Mouse (Mus musculus): ENCODE data around the gene Ccdc13.
A peak's percentile ranks its signal among the peaks of the same experiment; 100 is the strongest.

The Ccdc13 gene

DNA sequence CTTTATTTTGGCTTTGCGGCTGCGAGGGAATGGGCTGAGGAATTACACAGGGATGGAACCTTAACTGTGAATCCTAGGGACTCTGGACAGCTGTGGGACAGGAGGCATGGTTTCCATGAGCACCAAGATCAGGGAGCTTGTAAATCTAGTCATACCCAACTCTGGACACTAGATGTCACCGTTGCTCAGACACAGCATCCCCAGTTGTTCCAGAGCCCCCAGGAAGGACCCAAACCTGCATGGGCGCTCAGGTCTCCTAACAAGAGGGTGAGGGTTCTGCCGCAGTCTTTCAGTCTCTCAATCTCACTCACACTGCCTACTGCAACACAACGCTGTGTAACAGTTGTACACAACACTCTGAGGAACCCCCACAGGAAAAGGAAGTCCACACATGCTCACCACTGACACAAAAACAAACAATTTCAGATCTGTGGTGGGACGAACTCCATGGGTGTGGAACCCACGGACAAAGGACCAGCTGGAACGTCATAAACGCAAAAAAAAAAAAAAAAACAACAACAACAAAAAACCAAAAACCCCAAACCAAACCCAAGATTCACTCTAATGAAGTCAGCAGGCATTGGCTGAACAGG, 7.4 kb upstream of the Ccdc13 start:
- DNase-seq = peak; percentile 76

DNA sequence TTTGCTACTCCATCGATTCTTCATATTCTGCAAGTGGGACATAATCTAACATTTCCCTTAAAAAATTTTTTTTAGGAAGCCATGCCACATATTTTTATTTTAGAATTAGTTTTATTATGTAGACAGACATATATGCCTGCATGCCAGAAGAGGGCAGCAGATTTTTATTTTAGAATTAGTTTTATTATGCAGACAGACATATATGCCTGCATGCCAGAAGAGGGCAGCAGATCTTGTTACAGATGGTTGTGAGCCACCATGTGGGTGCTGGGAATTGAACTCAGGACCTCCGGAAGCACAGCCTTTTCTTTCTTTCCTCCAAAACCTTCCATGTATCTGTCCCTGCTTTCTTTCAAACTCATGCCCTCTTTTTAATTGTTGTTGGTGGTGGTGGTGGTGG, 3.7 kb upstream of the Ccdc13 start:
- no peak for DNase-seq

GRCm38 (mm10) chr9:121839622-121839965, 333 bp upstream of the Ccdc13 start:
- DNase-seq = no peak

DNA sequence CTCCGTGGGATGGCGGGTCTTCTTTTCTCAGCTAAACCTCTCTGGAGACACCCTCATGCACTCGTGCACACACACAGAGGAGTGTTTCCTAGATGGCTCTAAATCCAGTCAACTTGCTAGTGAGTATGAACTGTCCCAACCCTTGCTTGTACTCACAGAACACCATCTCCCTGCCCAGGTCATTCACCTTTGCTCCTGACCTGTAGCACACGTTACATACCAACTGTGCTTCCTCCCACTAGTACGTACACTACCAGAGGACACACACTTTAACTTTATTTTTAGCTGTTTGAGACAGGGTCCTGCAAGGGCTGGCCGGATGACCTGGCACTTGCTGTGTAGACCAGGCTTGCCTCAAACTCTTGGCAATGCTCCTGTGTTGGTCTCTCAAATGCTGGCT, 1.3 kb downstream of the Ccdc13 start:
- no peak for DNase-seq

DNA sequence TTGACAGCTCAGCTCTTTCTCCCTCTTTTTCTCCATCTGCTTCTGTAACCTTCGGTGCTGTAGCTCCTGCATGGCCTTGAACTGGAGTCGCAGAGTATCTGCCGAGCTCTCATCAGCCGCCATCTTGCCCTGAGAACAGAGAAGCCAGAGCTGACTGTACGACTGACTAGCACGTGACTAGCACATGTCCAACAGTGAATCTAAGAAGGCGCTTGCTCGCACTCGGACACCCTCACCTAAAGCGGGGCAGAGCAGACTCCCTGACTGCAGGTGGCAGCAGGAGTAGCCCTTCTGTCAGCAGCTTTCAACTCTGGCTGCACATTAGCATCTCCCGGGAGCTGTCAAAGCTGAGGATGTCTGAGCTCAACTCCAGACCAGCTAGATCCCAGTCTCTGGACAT, 5.4 kb downstream of the Ccdc13 start:
- DNase-seq = no peak

DNA sequence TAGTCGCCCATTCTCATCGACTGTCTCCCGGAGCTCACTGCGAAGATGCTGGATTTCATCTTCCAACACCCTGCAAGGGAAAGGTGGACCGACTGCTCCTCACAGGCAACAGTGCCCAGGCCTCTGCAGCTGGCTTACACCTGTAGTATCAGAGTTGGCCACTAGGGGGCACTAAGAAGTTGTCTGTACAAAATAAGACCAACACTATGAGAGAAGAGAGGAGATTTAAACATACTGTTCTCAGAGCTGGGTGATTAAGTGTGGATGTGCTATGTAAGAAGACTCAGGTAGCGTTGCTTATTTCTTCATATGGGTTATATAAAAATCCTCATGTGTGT, 8.3 kb downstream of the Ccdc13 start:
- DNase-seq = peak; percentile 86

DNA sequence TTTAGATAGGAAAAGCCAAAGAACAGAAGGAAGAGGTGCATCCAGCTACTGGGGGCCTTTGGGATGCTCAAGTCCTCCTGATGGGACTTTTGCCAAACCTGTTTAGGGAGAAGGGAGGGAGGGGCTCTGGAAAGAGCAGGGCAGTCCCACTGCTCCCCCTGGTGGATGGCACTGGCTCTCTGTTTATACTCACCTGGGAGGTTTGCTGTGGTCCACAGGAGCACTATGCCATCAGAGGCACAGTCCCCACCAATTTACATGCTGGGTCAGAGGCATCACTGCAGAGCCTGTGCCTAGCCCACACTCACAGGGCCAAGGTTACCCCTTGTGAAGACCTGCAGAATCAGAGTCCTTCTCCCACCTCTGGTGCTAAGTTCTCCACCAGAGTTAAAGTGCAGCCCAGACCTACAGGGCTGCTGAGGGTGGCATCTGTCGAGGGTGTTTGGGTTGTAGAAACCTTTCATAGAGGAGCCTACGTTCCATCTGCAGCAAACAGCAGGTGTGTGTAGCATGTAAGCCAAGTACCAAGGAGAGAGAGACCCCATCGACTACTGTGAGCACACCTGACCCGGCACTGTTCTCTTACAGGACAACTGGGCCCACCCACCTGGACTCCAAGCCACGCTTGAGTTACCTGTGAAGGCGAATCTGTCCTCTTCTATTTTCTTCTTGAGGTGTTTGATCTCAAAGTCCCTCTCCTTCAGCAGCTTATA, 8.9 kb downstream of the Ccdc13 start:
- DNase-seq = peak; percentile 57

DNA sequence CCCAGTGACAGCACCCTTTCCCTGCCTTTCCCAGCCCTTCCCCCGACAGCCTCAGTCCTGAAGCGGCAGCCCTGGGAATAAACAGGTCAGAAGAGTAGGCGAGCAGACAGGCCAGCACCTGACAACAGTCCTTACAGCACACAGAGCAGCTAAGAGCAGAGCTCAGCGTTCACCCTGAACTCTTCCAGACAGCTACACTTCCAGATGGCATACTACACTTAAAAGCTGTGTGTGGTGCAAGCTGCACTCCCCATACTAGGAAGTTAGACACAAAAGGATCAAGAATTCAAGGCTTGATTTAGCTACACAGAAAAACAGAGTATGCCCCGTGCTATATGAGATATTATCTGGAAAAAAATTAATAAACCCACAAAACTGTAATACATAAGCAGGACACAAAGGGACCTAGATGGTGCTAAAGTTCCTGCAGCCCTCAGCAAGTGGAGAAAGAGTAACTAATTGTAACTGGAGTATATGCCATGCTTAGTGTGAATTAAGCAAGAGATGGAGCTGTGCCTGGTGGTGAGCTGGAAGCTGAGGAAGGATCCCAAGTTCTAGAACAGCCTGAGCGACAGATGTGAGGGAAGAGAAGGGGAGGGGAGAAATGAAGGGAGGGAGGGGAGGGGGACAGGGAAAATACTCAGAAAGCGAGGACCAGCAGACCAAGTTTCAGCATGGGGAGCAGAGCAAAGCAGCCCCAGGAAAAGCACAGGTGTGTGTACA, 9.8 kb downstream of the Ccdc13 start:
- DNase-seq = no peak

DNA sequence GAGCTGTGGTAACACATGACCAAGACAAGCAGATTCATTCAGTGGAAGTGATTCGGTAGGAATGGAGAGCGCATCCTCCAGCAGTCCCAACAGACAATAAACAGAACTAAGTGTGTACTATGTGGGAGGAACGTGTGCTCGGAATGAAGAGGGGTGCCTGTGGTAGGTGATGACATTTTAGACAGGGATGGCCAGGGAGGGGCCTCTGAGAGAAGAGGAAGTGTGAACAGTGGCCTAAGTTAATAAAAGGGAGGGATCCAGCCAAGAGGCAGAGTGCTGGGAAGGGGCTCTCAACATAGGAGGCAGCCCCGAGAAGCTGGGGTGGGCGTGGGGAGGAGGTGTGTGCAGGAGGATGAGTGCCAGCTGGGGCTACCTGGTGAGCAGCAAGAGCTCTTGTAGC, 10.9 kb downstream of the Ccdc13 start:
- DNase-seq = no peak

DNA sequence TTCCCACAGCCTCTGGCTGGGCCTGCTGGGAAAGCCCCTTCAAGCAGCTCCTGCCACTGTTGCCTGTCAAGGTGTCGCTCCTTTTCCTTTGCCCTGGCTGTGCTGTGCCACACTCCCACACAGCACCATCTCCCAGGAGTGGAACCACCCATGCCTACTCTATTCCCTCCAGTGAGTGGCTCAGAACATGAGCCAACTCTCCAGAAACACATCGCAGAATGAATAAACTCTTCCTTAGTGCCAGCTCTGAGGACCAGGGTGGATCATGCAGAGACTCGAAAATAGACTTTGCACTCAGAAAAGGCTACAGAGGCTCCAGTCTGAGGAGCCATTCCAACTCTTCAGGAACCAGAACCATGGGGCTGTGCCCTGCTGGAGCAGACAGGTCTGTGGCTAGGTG, 12.9 kb downstream of the Ccdc13 start:
- DNase-seq = no peak

DNA sequence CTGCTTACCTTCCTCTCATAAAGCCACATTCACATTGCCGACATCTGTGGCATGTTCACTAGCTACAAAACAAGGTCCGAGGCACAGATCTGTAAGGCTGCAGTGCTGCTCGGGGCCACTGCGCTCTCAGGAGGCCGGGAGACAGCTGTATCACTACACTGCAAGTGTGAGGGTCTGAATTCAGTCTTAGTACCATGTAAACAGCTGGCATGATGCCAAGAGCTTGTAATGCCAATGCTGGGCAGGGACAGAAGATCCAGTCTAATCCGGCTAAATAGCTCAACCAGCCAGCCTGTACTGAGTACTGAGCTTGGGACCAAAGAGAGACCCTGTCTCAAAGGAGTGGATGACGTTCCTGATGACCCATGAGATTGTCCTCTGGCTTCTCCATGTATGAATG, 15.3 kb downstream of the Ccdc13 start:
- DNase-seq = peak; percentile 77

GRCm38 (mm10) chr9:121823051-121823450, 16.2 kb downstream of the Ccdc13 start:
- DNase-seq = no peak

DNA sequence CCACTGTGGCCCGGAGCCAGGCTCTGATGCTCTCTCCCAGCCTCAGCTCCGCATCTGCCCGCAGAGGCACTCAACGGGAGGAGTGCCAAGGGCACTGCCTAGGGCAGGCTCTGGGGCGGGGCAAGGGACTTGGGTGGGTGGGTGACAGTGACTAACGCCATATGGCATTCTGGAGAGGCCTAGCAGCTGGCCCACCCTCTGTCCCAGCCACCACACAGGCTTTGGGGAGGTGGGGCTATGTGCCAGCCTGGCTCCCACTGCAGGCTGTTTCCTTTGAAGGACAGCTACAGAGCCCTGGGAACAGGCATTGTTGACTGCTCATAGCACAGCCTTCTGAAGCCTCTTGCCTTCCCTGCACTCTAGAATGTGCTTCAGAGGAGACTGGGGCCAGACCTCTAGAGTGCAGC, 16.7 kb downstream of the Ccdc13 start:
- DNase-seq = peak; percentile 80

GRCm38 (mm10) chr9:121820765-121821164, 18.5 kb downstream of the Ccdc13 start:
- DNase-seq = no peak

GRCm38 (mm10) chr9:121819771-121820471, 19.3 kb downstream of the Ccdc13 start:
- DNase-seq = no peak

GRCm38 (mm10) chr9:121819073-121819770, 20.0 kb downstream of the Ccdc13 start:
- DNase-seq = no peak

DNA sequence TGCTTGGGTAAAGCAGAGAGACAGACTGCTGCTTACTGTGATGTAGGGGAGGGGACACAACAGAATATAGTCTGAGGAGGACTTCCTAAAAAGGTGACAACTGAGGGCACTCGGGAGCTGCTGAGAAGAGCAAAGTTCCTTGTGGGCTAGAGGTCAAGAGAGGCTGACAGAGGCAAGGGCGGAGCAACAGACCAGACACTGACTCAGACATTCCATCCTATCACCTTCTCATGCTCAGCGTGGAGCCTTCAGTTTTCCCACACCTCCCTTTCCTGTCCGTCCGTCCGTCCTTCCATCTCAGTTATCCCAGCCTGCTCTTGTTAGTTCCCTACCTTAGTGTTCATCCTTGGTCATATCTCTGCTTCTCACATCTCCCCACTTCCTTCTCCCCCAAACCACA, 24.1 kb downstream of the Ccdc13 start:
- DNase-seq = no peak

DNA sequence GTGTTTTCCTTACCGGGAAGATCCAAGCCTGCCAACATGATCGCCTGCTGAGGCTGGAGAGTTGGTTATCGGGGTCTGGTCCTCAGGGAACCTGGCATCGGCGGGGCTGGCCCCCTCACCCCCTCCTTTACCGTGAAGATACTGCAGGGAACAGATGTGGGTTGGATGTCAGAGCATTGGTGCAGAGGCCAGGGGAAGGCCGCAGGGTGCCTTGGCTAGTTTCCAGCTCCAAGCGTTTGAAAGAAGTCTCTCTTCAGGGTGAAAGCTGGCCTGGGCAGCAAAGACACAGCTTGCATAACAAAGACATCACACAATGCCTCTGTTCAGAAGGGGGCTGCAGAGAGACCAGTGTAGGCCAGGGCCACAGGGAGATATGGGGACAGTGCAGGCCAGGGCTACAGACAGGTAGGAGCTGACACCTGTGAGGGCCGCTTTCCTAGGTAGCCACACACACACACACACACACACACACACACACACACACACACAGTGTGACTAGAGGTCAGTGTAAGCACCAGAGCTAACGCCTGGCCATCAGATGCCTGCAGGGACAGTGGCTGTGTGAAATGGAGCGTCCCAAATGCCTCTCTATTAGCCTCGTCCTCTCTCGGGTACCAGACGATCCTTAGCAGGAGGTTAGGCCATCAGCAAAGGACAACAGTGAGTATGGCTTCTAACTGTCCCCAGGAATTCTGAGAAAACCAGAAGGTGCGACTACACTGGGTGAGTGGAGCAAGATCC, 29.0 kb downstream of the Ccdc13 start:
- peak; percentile 87 for DNase-seq

DNA sequence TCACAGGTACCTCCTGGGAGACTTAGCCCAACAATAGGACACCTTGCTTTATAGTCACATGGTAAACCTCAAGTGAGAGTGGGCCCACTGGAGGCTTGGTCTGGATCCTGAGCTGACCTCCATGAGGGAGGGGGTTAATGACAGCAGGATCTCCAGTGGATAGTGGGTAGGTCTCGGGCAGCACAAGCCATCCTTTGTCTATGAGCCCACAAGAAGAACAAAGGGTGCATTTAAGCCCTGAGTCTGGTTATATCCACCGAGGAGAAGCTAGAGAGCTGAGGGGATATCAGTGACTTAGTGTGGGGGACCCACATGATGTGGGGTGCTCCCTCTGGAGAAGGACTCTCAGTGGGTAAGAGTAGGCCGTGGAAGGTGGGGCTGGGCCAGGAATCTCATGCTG, 30.8 kb downstream of the Ccdc13 start:
- DNase-seq = peak; percentile 71

DNA sequence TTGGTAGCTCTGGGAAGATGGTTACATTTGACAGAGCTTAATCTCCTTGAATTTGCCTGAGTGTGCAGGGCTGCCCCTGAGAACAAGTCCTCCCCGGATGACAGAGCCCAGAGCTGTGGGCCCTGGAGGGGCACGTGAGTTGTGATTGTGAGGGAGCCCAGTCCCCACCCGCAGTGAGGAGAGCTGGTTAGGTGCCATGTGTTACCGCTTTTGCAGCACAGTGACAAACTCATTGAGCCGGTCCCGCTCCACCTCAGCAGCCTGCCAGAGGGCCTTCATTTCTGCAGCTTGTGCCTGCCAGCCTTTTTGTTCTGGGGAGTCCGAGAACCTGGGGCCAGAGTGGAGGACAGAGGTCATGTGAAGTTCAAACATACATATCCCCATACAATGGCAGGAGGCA, 31.3 kb downstream of the Ccdc13 start:
- DNase-seq = no peak

GRCm38 (mm10) chr9:121807546-121807945, 31.7 kb downstream of the Ccdc13 start:
- no peak for DNase-seq

GRCm38 (mm10) chr9:121802747-121803146, 36.5 kb downstream of the Ccdc13 start:
- DNase-seq = no peak
